Mouse (Mus musculus): ENCODE measurements at regions not wholly inside any gene's neighbourhood (a gene's known extent, or its start where the extent isn't known, plus 50 kb on each side); places are given as distances from the start of the nearest gene placed in this dataset.

GRCm38 (mm10) chr16:76110383-76110782 is 88.3 kb upstream of the Samsn1 start:
- WGBS = 95% methylated on average over 3 of the region's 3 CpGs

GRCm38 (mm10) chr16:76108464-76108863 is 86.4 kb upstream of the Samsn1 start:
- no peak for ATAC-seq (ENCODE audit: low FRiP score)
- Histone ChIP-seq H3K4me1 (replicated peaks; ENCODE audit: control insufficient read depth, insufficient read depth, low read length) (no peaks in the 10 kb centered on the region), H3K27me3 (ENCODE audit: control insufficient read depth, insufficient read depth, low read length) (no peaks in the 10 kb centered on the region), H3K36me3 (ENCODE audit: control insufficient read depth, insufficient read depth, low read length) (no peaks in the 10 kb centered on the region), H3K9me3 (ENCODE audit: control insufficient read depth, low read length) (no peaks in the 10 kb centered on the region), H3K9ac (ENCODE audit: low read depth, low read length) (no peak overlapping the region), H3K4me3 (ENCODE audit: low read depth, low read length) (no peak overlapping the region), H3K4me2 (replicated peaks; ENCODE audit: low read depth, low read length) (no peak overlapping the region), H3K27ac (ENCODE audit: low read depth, low read length) (no peak overlapping the region)
- WGBS = 86% methylated on average over 2 of the region's 2 CpGs
- no peak for DNase-seq (ENCODE audit: low spot score)

More at GRCm38 (mm10) chr16:76110383-76110782, 88.3 kb upstream of the Samsn1 start:
- Histone ChIP-seq H3K4me1 (replicated peaks; ENCODE audit: control insufficient read depth, insufficient read depth, low read length) (no peaks in the 10 kb centered on the region), H3K9me3 (ENCODE audit: control insufficient read depth, low read length) (no peaks in the 10 kb centered on the region), H3K4me2 (replicated peaks; ENCODE audit: low read depth, low read length) (no peak overlapping the region), H3K4me3 (ENCODE audit: low read depth, low read length) (no peak overlapping the region), H3K36me3 (ENCODE audit: control insufficient read depth, insufficient read depth, low read length) (no peaks in the 10 kb centered on the region), H3K9ac (ENCODE audit: low read depth, low read length) (no peak overlapping the region), H3K27ac (ENCODE audit: low read depth, low read length) (no peak overlapping the region), H3K27me3 (ENCODE audit: control insufficient read depth, insufficient read depth, low read length) (no peaks in the 10 kb centered on the region)
- no peak for DNase-seq (ENCODE audit: low spot score)
- no peak for ATAC-seq (ENCODE audit: low FRiP score)

GRCm38 (mm10) chr16:76104673-76105072 is 82.6 kb upstream of the Samsn1 start:
- ATAC-seq (ENCODE audit: low FRiP score) (no peak), DNase-seq (ENCODE audit: low spot score) (no peak)
- no peaks in the 10 kb centered on the region for H3K4me1 ChIP-seq (replicated peaks; ENCODE audit: control insufficient read depth, insufficient read depth, low read length)
- H3K4me2 ChIP-seq (replicated peaks; ENCODE audit: low read depth, low read length) = no peak overlapping the region
- no peaks in the 10 kb centered on the region for H3K9me3 ChIP-seq (ENCODE audit: control insufficient read depth, low read length)
- H3K27me3 ChIP-seq (ENCODE audit: control insufficient read depth, insufficient read depth, low read length) = no peaks in the 10 kb centered on the region
- H3K4me3 ChIP-seq (ENCODE audit: low read depth, low read length) = no peak overlapping the region
- WGBS = 91% methylated on average over 6 of the region's 6 CpGs
- no peaks in the 10 kb centered on the region for H3K36me3 ChIP-seq (ENCODE audit: control insufficient read depth, insufficient read depth, low read length)
- H3K27ac ChIP-seq (ENCODE audit: low read depth, low read length) = no peak overlapping the region
- no peak overlapping the region for H3K9ac ChIP-seq (ENCODE audit: low read depth, low read length)

- Histone ChIP-seq H3K27me3 (ENCODE audit: control insufficient read depth, insufficient read depth, low read length) (no peaks in the 10 kb centered on the region), H3K4me1 (replicated peaks; ENCODE audit: control insufficient read depth, insufficient read depth, low read length) (no peaks in the 10 kb centered on the region), H3K9me3 (ENCODE audit: control insufficient read depth, low read length) (no peaks in the 10 kb centered on the region), H3K36me3 (ENCODE audit: control insufficient read depth, insufficient read depth, low read length) (no peaks in the 10 kb centered on the region), H3K4me2 (replicated peaks; ENCODE audit: low read depth, low read length) (no peak overlapping the region), H3K4me3 (ENCODE audit: low read depth, low read length) (no peak overlapping the region), H3K27ac (ENCODE audit: low read depth, low read length) (no peak overlapping the region), H3K9ac (ENCODE audit: low read depth, low read length) (no peak overlapping the region)
- ATAC-seq (ENCODE audit: low FRiP score) = no peak
- 89% methylated on average over 3 of the region's 3 CpGs for WGBS
- no peak for DNase-seq (ENCODE audit: low spot score)
Observed at GRCm38 (mm10) chr16:76101773-76102172, 79.7 kb upstream of the Samsn1 start.

GRCm38 (mm10) chr16:76097808-76098207 is 75.7 kb upstream of the Samsn1 start:
- Histone ChIP-seq H3K36me3 (ENCODE audit: control insufficient read depth, insufficient read depth, low read length) (no peaks in the 10 kb centered on the region), H3K27ac (ENCODE audit: low read depth, low read length) (no peak overlapping the region), H3K4me3 (ENCODE audit: low read depth, low read length) (no peak overlapping the region), H3K9ac (ENCODE audit: low read depth, low read length) (no peak overlapping the region), H3K4me2 (replicated peaks; ENCODE audit: low read depth, low read length) (no peak overlapping the region), H3K9me3 (ENCODE audit: control insufficient read depth, low read length) (no peaks in the 10 kb centered on the region), H3K4me1 (replicated peaks; ENCODE audit: control insufficient read depth, insufficient read depth, low read length) (no peaks in the 10 kb centered on the region), H3K27me3 (ENCODE audit: control insufficient read depth, insufficient read depth, low read length) (no peaks in the 10 kb centered on the region)
- ATAC-seq (ENCODE audit: low FRiP score) (no peak), DNase-seq (ENCODE audit: low spot score) (no peak)
- 86% methylated on average over 9 of the region's 9 CpGs for WGBS

- ATAC-seq (ENCODE audit: low FRiP score) (no peak), DNase-seq (ENCODE audit: low spot score) (no peak)
- no peaks in the 10 kb centered on the region for H3K27me3 ChIP-seq (ENCODE audit: control insufficient read depth, insufficient read depth, low read length)
- WGBS = 93% methylated on average over 4 of the region's 4 CpGs
- H3K4me1 ChIP-seq (replicated peaks; ENCODE audit: control insufficient read depth, insufficient read depth, low read length) = no peaks in the 10 kb centered on the region
- no peak overlapping the region for H3K4me2 ChIP-seq (replicated peaks; ENCODE audit: low read depth, low read length)
- H3K36me3 ChIP-seq (ENCODE audit: control insufficient read depth, insufficient read depth, low read length) = no peaks in the 10 kb centered on the region
- H3K4me3 ChIP-seq (ENCODE audit: low read depth, low read length) = no peak overlapping the region
- no peak overlapping the region for H3K27ac ChIP-seq (ENCODE audit: low read depth, low read length)
- no peak overlapping the region for H3K9ac ChIP-seq (ENCODE audit: low read depth, low read length)
- no peaks in the 10 kb centered on the region for H3K9me3 ChIP-seq (ENCODE audit: control insufficient read depth, low read length)
Observed at GRCm38 (mm10) chr16:76096363-76096762, 74.3 kb upstream of the Samsn1 start.

GRCm38 (mm10) chr16:76085363-76085762 is 63.3 kb upstream of the Samsn1 start:
- Histone ChIP-seq H3K27me3 (ENCODE audit: control insufficient read depth, insufficient read depth, low read length) (no peaks in the 10 kb centered on the region), H3K4me2 (replicated peaks; ENCODE audit: low read depth, low read length) (no peak overlapping the region), H3K4me1 (replicated peaks; ENCODE audit: control insufficient read depth, insufficient read depth, low read length) (no peaks in the 10 kb centered on the region), H3K27ac (ENCODE audit: low read depth, low read length) (no peak overlapping the region), H3K4me3 (ENCODE audit: low read depth, low read length) (no peak overlapping the region), H3K9ac (ENCODE audit: low read depth, low read length) (no peak overlapping the region), H3K36me3 (ENCODE audit: control insufficient read depth, insufficient read depth, low read length) (no peaks in the 10 kb centered on the region), H3K9me3 (ENCODE audit: control insufficient read depth, low read length) (no peaks in the 10 kb centered on the region)
- DNase-seq (ENCODE audit: low spot score) (no peak), ATAC-seq (ENCODE audit: low FRiP score) (no peak)
- WGBS = 93% methylated on average over 4 of the region's 4 CpGs

GRCm38 (mm10) chr16:76082465-76082864 is 60.4 kb upstream of the Samsn1 start:
- H3K9me3 ChIP-seq (ENCODE audit: control insufficient read depth, low read length) = no peaks in the 10 kb centered on the region
- H3K27me3 ChIP-seq (ENCODE audit: control insufficient read depth, insufficient read depth, low read length) = no peaks in the 10 kb centered on the region
- DNase-seq (ENCODE audit: low spot score) (no peak), ATAC-seq (ENCODE audit: low FRiP score) (no peak)
- 86% methylated on average over 4 of the region's 4 CpGs for WGBS
- no peak overlapping the region for H3K4me3 ChIP-seq (ENCODE audit: low read depth, low read length)
- H3K9ac ChIP-seq (ENCODE audit: low read depth, low read length) = no peak overlapping the region
- H3K27ac ChIP-seq (ENCODE audit: low read depth, low read length) = no peak overlapping the region
- no peaks in the 10 kb centered on the region for H3K4me1 ChIP-seq (replicated peaks; ENCODE audit: control insufficient read depth, insufficient read depth, low read length)
- no peaks in the 10 kb centered on the region for H3K36me3 ChIP-seq (ENCODE audit: control insufficient read depth, insufficient read depth, low read length)
- H3K4me2 ChIP-seq (replicated peaks; ENCODE audit: low read depth, low read length) = no peak overlapping the region

- Histone ChIP-seq H3K4me1 (replicated peaks; ENCODE audit: control insufficient read depth, insufficient read depth, low read length) (no peaks in the 10 kb centered on the region), H3K4me2 (replicated peaks; ENCODE audit: low read depth, low read length) (no peak overlapping the region), H3K9ac (ENCODE audit: low read depth, low read length) (no peak overlapping the region), H3K4me3 (ENCODE audit: low read depth, low read length) (no peak overlapping the region), H3K36me3 (ENCODE audit: control insufficient read depth, insufficient read depth, low read length) (no peaks in the 10 kb centered on the region), H3K9me3 (ENCODE audit: control insufficient read depth, low read length) (no peaks in the 10 kb centered on the region), H3K27ac (ENCODE audit: low read depth, low read length) (no peak overlapping the region), H3K27me3 (ENCODE audit: control insufficient read depth, insufficient read depth, low read length) (no peaks in the 10 kb centered on the region)
- DNase-seq (ENCODE audit: low spot score) = no peak
- 91% methylated on average over 6 of the region's 6 CpGs for WGBS
- no peak for ATAC-seq (ENCODE audit: low FRiP score)
Observed at GRCm38 (mm10) chr16:76079761-76080502, 57.9 kb upstream of the Samsn1 start.
